Mouse (Mus musculus): ENCODE data around the gene Fadd.

DNA sequence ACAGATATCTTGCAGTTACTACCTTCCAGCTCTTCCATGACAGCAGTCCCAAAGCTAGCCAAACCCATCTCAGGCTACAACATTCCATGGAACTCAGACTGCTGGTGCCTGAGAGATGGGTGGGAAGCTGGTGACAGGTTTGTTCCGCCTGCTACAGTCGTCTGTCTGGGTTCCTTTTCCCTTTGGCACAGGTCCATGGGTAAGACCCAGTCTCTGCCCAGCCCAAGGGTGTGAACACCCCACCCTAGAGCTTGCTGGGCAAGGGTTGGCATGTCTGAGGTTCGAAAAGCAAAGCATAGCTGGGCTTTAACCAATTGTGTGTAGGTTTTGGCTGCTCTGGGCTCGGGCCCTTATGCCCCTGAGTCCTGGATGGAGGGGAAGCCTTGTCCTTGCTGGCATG, 30.1 kb upstream of the Fadd start:
- TF ChIP-seq CTCF (IDR thresholded peaks at IDR 0.05; ENCODE audit: low read depth) (no peak), EP300 (optimal IDR thresholded peaks at IDR 0.05) (no peak)
